Mouse (Mus musculus) MEL (cell line): ENCODE measurements at regions not wholly inside any gene's neighbourhood (a gene's known extent, or its start where the extent isn't known, plus 50 kb on each side); places are given as distances from the start of the nearest gene placed in this dataset.

ENCODE experiments used
- BHLHE40 ChIP-seq: IDR thresholded peaks from 2 replicates; pipeline ENCODE4 v1.6.1; 2012; ENCODE audit warnings: low read depth, mild to moderate bottlenecking, inconsistent platforms, low read length, improper control_type of control experiment, borderline replicate concordance
- CTCF ChIP-seq, 3 experiments: IDR thresholded peaks in 2 of 3; conservative IDR thresholded peaks in 1 of 3; 2 replicates each; pipeline ENCODE4 v1.5.1; 2011 to 2012; ENCODE audit warnings: low read length in 3 of 3, low read depth in 2 of 3, mild to moderate bottlenecking in 2 of 3, improper control_type of control experiment in 1 of 3, inconsistent platforms in 1 of 3, mixed read lengths in 1 of 3, moderate library complexity in 1 of 3; ENCODE audit not compliant: control insufficient read depth in 1 of 3, insufficient read depth in 1 of 3, poor library complexity in 1 of 3, severe bottlenecking in 1 of 3
- GABPA ChIP-seq: IDR thresholded peaks from 2 replicates; pipeline ENCODE4 v1.6.1; 2012; ENCODE audit warnings: low read depth, mild to moderate bottlenecking, inconsistent platforms, low read length, improper control_type of control experiment, moderate library complexity
- MAX ChIP-seq: IDR thresholded peaks from 2 replicates; pipeline ENCODE4 v1.6.1; 2011; ENCODE audit warnings: low read length, improper control_type of control experiment
- NELFE ChIP-seq: IDR thresholded peaks from 2 replicates; pipeline ENCODE4 v1.6.1; 2011; ENCODE audit warnings: low read depth, low read length, improper control_type of control experiment
- POLR2A ChIP-seq, 2 experiments: IDR thresholded peaks; 2 replicates each; pipeline ENCODE4 v1.6.1; 2011 to 2012; ENCODE audit warnings: low read length in 2 of 2, mild to moderate bottlenecking in 2 of 2, control low read depth in 1 of 2, improper control_type of control experiment in 1 of 2, low read depth in 1 of 2, moderate library complexity in 1 of 2; ENCODE audit not compliant: control insufficient read depth in 1 of 2, insufficient read depth in 1 of 2, poor library complexity in 1 of 2
- SIN3A ChIP-seq: IDR thresholded peaks from 2 replicates; pipeline ENCODE4 v1.6.1; 2012; ENCODE audit warnings: low read length, improper control_type of control experiment, inconsistent platforms
- TAL1 ChIP-seq: IDR thresholded peaks from 2 replicates; pipeline ENCODE4 v1.6.1; 2012; ENCODE audit warnings: mild to moderate bottlenecking, inconsistent platforms, low read length, moderate library complexity, mixed read lengths
- USF1 ChIP-seq: IDR thresholded peaks from 2 replicates; pipeline ENCODE4 v1.6.1; 2014; ENCODE audit warnings: low read depth, mild to moderate bottlenecking, inconsistent platforms, low read length, improper control_type of control experiment, moderate library complexity
- ZNF384 ChIP-seq: IDR thresholded peaks from 2 replicates; pipeline ENCODE4 v1.6.1; 2012; ENCODE audit warnings: low read depth, mild to moderate bottlenecking, inconsistent platforms, low read length, improper control_type of control experiment

- TF ChIP-seq CTCF (IDR thresholded peaks at IDR 0.05 in 2 of 3, conservative IDR thresholded peaks at IDR 0.05 in 1 of 3; ENCODE audit: control insufficient read depth in 1 of 3, insufficient read depth in 1 of 3, low read depth in 2 of 3, low read length in 3 of 3, poor library complexity in 1 of 3, severe bottlenecking in 1 of 3) (no peak), GABPA (no peak), USF1 (no peak), BHLHE40 (no peak), NELFE (no peak), TAL1 (no peak), SIN3A (no peak), ZNF384 (no peak), POLR2A (IDR thresholded peaks at IDR 0.05; ENCODE audit: control insufficient read depth in 1 of 2, insufficient read depth in 1 of 2, low read depth in 1 of 2, low read length in 2 of 2, poor library complexity in 1 of 2) (no peak), MAX (no peak)
Measured at GRCm38 (mm10) chr17:16344061-16344460, 513.2 kb upstream of the Rgmb start.
